Mouse (Mus musculus) neural tube, embryonic 13.5 days (tissue): ENCODE results near the gene Hist1h4b. TPM values are rescaled to one million over a fixed set of nuclear protein-coding genes. Genes with fewer than 3 reads are reported as not detected.
A peak's percentile ranks its signal among the peaks of the same experiment; 100 is the strongest.
"Not testable (repeated sequence)": the region's sequence is repeated elsewhere in the genome, so short reads cannot be mapped to it uniquely, and the experiment has no call there.

ENCODE experiments used
- ATAC-seq: fragments of 200-750 bp; cut with Nextera tagmentation; 2 replicates; pipeline ENCODE4 v1.8.0; 2017; ENCODE audit warnings: low read depth, mild to moderate bottlenecking, moderate TSS enrichment, moderate library complexity
- H3K27ac ChIP-seq: fragments of 300-500 bp; sonication (generic); replicated peaks from 2 replicates; pipeline ENCODE4 v1.5.1; 2015; ENCODE audit warnings: moderate library complexity, mild to moderate bottlenecking, inconsistent platforms
- H3K27me3 ChIP-seq: fragments of 300-500 bp; sonication (generic); 2 replicates; pipeline ENCODE4 v1.6.1; 2015; ENCODE audit warnings: mild to moderate bottlenecking, inconsistent platforms
- H3K36me3 ChIP-seq: fragments of 300-500 bp; sonication (generic); 2 replicates; pipeline ENCODE4 v1.6.1; 2015; ENCODE audit warnings: mild to moderate bottlenecking, inconsistent platforms
- H3K4me1 ChIP-seq: fragments of 300-500 bp; sonication (generic); replicated peaks from 2 replicates; pipeline ENCODE4 v1.6.1; 2015; ENCODE audit warnings: inconsistent platforms
- H3K4me2 ChIP-seq: fragments of 300-500 bp; sonication (generic); 2 replicates; pipeline ENCODE4 v1.6.1; 2015; ENCODE audit warnings: inconsistent platforms, mild to moderate bottlenecking, moderate library complexity
- H3K4me3 ChIP-seq: fragments of 300-500 bp; sonication (generic); 2 replicates; pipeline ENCODE4 v1.5.1; 2015; ENCODE audit warnings: mild to moderate bottlenecking, inconsistent platforms
- H3K9ac ChIP-seq: fragments of 300-500 bp; sonication (generic); 2 replicates; pipeline ENCODE4 v1.6.1; 2015; ENCODE audit warnings: moderate library complexity, mild to moderate bottlenecking, inconsistent platforms
- H3K9me3 ChIP-seq: fragments of 300-500 bp; sonication (generic); 2 replicates; pipeline ENCODE4 v1.6.1; 2016; ENCODE audit warnings: inconsistent platforms
- WGBS: fragments of 180-500 bp; shearing (Covaris S2); methylation state at CpG from one replicate; pipeline ENCODE4 v1.1.7; 2015; 5-methylcytosine and 5-hydroxymethylcytosine counted together
- polyA plus RNA-seq: library from polyadenylated mRNA; unstranded; fragments of >200 nt; fragmentation: Nextera tagmentation; extraction: Ambion mirVana; gene quantifications from 2 replicates; pipeline ENCODE4 v1.2.1, GENCODE M21; 2015

Hist1h4b gene
- polyA plus RNA-seq, 1 experiment from 2014 or later: 2.3 TPM

- Histone ChIP-seq H3K4me1 (peaks cover 34% of the 10 kb centered on the region), H3K9me3 (no peaks in the 10 kb centered on the region), H3K4me2 (peak within 1 kb of the TSS; percentile 79), H3K27me3 (no peaks in the 10 kb centered on the region), H3K4me3 (peak within 1 kb of the TSS; percentile 59), H3K27ac (peak within 1 kb of the TSS; percentile 90), H3K36me3 (no peaks in the 10 kb centered on the region), H3K9ac (peak within 1 kb of the TSS; percentile 62)
- peak; percentile 75 for ATAC-seq
- WGBS: under 1% methylated on average over 62 of the region's 72 CpGs
Observed at GRCm38 (mm10) chr13:23760972-23761864, 4.4 kb downstream of the Hist1h4b start, which contains the start of gene Hist1h4a. Gene Hist1h4a (minus strand): TSS chr13:23761230.

- not testable (repeated sequence) for H3K9me3 ChIP-seq, H3K36me3 ChIP-seq, H3K27me3 ChIP-seq
- peak within 1 kb of the TSS; percentile 79 for H3K4me2 ChIP-seq
- WGBS: under 1% methylated on average over 28 of the region's 52 CpGs
- H3K4me3 ChIP-seq: peak within 1 kb of the TSS; percentile 59
- peak; percentile 63 for ATAC-seq
- peaks cover 34% of the 10 kb centered on the region for H3K4me1 ChIP-seq
- peak within 1 kb of the TSS; percentile 62 for H3K9ac ChIP-seq
- peak within 1 kb of the TSS; percentile 90 for H3K27ac ChIP-seq
Observed at GRCm38 (mm10) chr13:23761871-23762821, 5.3 kb downstream of the Hist1h4b start, which contains the start of gene Hist1h3a. Gene Hist1h3a (minus strand): TSS chr13:23762386.

GRCm38 (mm10) chr13:23763242-23763585, 6.4 kb downstream of the Hist1h4b start:
- WGBS: under 1% methylated on average over 10 of the region's 10 CpGs
- H3K36me3 ChIP-seq: no peaks in the 10 kb centered on the region
- peaks cover 29% of the 10 kb centered on the region for H3K4me1 ChIP-seq
- H3K9ac ChIP-seq: peak overlapping the region; percentile 47
- peak overlapping the region; percentile 79 for H3K4me2 ChIP-seq
- peak overlapping the region; percentile 59 for H3K4me3 ChIP-seq
- peak overlapping the region; percentile 90 for H3K27ac ChIP-seq
- no peaks in the 10 kb centered on the region for H3K9me3 ChIP-seq
- no peak for ATAC-seq
- no peaks in the 10 kb centered on the region for H3K27me3 ChIP-seq

GRCm38 (mm10) chr13:23763586-23764323, 6.9 kb downstream of the Hist1h4b start, which contains the start of gene Hist1h1a:
Gene Hist1h1a (plus strand): TSS chr13:23763666.
- Histone ChIP-seq H3K9me3 (no peaks in the 10 kb centered on the region), H3K27me3 (no peaks in the 10 kb centered on the region), H3K9ac (peak within 1 kb of the TSS; percentile 80), H3K4me3 (peak within 1 kb of the TSS; percentile 59), H3K4me1 (peaks cover 29% of the 10 kb centered on the region), H3K36me3 (no peaks in the 10 kb centered on the region), H3K27ac (peak within 1 kb of the TSS; percentile 90), H3K4me2 (peak within 1 kb of the TSS; percentile 79)
- ATAC-seq: peak; percentile 74
- 3% methylated on average over 34 of the region's 34 CpGs for WGBS

- no peak for ATAC-seq
- H3K9ac ChIP-seq: peak overlapping the region; percentile 80
Observed at GRCm38 (mm10) chr13:23764324-23765171, 7.7 kb downstream of the Hist1h4b start.

GRCm38 (mm10) chr13:23765172-23765513, 8.3 kb downstream of the Hist1h4b start:
- ATAC-seq: no peak
- no peak overlapping the region for H3K4me3 ChIP-seq
- H3K4me2 ChIP-seq: no peak overlapping the region

More at GRCm38 (mm10) chr13:23764324-23765171, 7.7 kb downstream of the Hist1h4b start:
- H3K36me3 ChIP-seq: no peaks in the 10 kb centered on the region
- no peaks in the 10 kb centered on the region for H3K27me3 ChIP-seq
- H3K4me2 ChIP-seq: peak overlapping the region; percentile 79
- H3K27ac ChIP-seq: peak overlapping the region; percentile 90
- peak overlapping the region; percentile 59 for H3K4me3 ChIP-seq
- no peaks in the 10 kb centered on the region for H3K9me3 ChIP-seq
- WGBS: 31% methylated on average over 12 of the region's 12 CpGs
- H3K4me1 ChIP-seq: peaks cover 29% of the 10 kb centered on the region

GRCm38 (mm10) chr13:23766772-23767171, 10.0 kb downstream of the Hist1h4b start:
- Histone ChIP-seq H3K9me3 (no peaks in the 10 kb centered on the region), H3K4me1 (peaks cover 16% of the 10 kb centered on the region), H3K27me3 (no peaks in the 10 kb centered on the region), H3K9ac (no peak overlapping the region), H3K4me3 (no peak overlapping the region), H3K27ac (no peak overlapping the region), H3K36me3 (no peaks in the 10 kb centered on the region), H3K4me2 (no peak overlapping the region)
- no peak for ATAC-seq

More at GRCm38 (mm10) chr13:23765172-23765513, 8.3 kb downstream of the Hist1h4b start:
- peaks cover 25% of the 10 kb centered on the region for H3K4me1 ChIP-seq
- 79% methylated on average over 1 of the region's 1 CpGs for WGBS
- no peaks in the 10 kb centered on the region for H3K36me3 ChIP-seq
- H3K9me3 ChIP-seq: no peaks in the 10 kb centered on the region
- H3K27ac ChIP-seq: no peak overlapping the region
- no peaks in the 10 kb centered on the region for H3K27me3 ChIP-seq
- no peak overlapping the region for H3K9ac ChIP-seq

- no peak overlapping the region for H3K27ac ChIP-seq
- no peak for ATAC-seq
- no peak overlapping the region for H3K9ac ChIP-seq
- H3K27me3 ChIP-seq: no peaks in the 10 kb centered on the region
- H3K4me3 ChIP-seq: no peak overlapping the region
- WGBS: 50% methylated on average over 5 of the region's 5 CpGs
- no peak overlapping the region for H3K4me2 ChIP-seq
- no peaks in the 10 kb centered on the region for H3K36me3 ChIP-seq
- H3K4me1 ChIP-seq: peaks cover 10% of the 10 kb centered on the region
- H3K9me3 ChIP-seq: no peaks in the 10 kb centered on the region
Observed at GRCm38 (mm10) chr13:23768834-23769397, 12.1 kb downstream of the Hist1h4b start.

- not testable (repeated sequence) for H3K27me3 ChIP-seq, H3K4me2 ChIP-seq, H3K4me3 ChIP-seq, H3K27ac ChIP-seq, H3K4me1 ChIP-seq, ATAC-seq, H3K36me3 ChIP-seq, H3K9me3 ChIP-seq, H3K9ac ChIP-seq
- 89% methylated on average over 2 of the region's 2 CpGs for WGBS
Observed at GRCm38 (mm10) chr13:23769613-23770012, 12.8 kb downstream of the Hist1h4b start, which contains the start of gene Trim38. Gene Trim38 (plus strand): TSS chr13:23769913.

GRCm38 (mm10) chr13:23772561-23773313, 15.9 kb downstream of the Hist1h4b start:
- H3K9ac ChIP-seq: no peak overlapping the region
- peak; percentile 92 for ATAC-seq
- H3K27ac ChIP-seq: no peak overlapping the region
- no peaks in the 10 kb centered on the region for H3K36me3 ChIP-seq
- no peaks in the 10 kb centered on the region for H3K27me3 ChIP-seq
- H3K4me1 ChIP-seq: peaks cover 4% of the 10 kb centered on the region
- peak overlapping the region; percentile 47 for H3K4me2 ChIP-seq
- WGBS: 27% methylated on average over 21 of the region's 21 CpGs
- H3K4me3 ChIP-seq: peak overlapping the region; percentile 6; the same call in 1 of the 2 replicates
- no peaks in the 10 kb centered on the region for H3K9me3 ChIP-seq
